In genomic region chr1:14635642-14636263, GRCm38 (mm10) we compare ENCODE assay signal across 9 mouse cellular contexts.
DNase-seq lines count a peak whose midpoint lies in the region; ATAC-seq and TF ChIP-seq lines count a peak whose summit lies in the region.
"Had no signal": no experiment of that assay in that cellular context is flagged by ENCODE, and none has a peak within 500 bp of the region (broad histone marks: within the 10 kb centered on the region; RNA-seq: fewer than 3 reads in every experiment).

No protein-coding gene starts in this region.

- H3K27ac ChIP-seq in forebrain, embryonic 14.5 days (ENCODE audit: low read depth, low read length), result no peak overlapping the region
- no peak overlapping the region for H3K27ac ChIP-seq in forebrain, embryonic 12.5 days
- H3K27ac ChIP-seq in limb, embryonic 14.5 days (replicated peaks; ENCODE audit: low read depth, low read length), result no peak overlapping the region
- no peak overlapping the region for H3K27ac ChIP-seq in thymus, adult 2 months (ENCODE audit: control insufficient read depth, insufficient read depth, low read length)

- no peak overlapping the region for H3K4me3 ChIP-seq in forebrain, embryonic 14.5 days (ENCODE audit: low read depth, low read length)
- H3K4me3 ChIP-seq in forebrain, embryonic 12.5 days (replicated peaks), result no peak overlapping the region
- H3K4me3 ChIP-seq in limb, embryonic 14.5 days (replicated peaks; ENCODE audit: low read length), result no peak overlapping the region
- no peak overlapping the region for H3K4me3 ChIP-seq in thymus, adult 2 months (ENCODE audit: control insufficient read depth, insufficient read depth, low read length)
- H3K4me3 ChIP-seq: myocyte had no signal

- no peaks in the 10 kb centered on the region for H3K36me3 ChIP-seq in forebrain, embryonic 14.5 days (ENCODE audit: control insufficient read depth, insufficient read depth, low read length)
- no peaks in the 10 kb centered on the region for H3K36me3 ChIP-seq in forebrain, embryonic 12.5 days (replicated peaks)
- no peaks in the 10 kb centered on the region for H3K36me3 ChIP-seq in limb, embryonic 14.5 days (ENCODE audit: control insufficient read depth, insufficient read depth, low read length)
- H3K36me3 ChIP-seq in thymus, adult 2 months (ENCODE audit: control insufficient read depth, insufficient read depth, low read length), result no peaks in the 10 kb centered on the region

- TF ChIP-seq CTCF in thymus, adult 2 months (IDR thresholded peaks at IDR 0.05; ENCODE audit: borderline replicate concordance, control insufficient read depth, extremely low read depth, insufficient read depth, low read length, poor library complexity), result no peak

- DNase-seq in forebrain, embryonic 14.5 days (ENCODE audit: low spot score), result peak; percentile 52
- DNase-seq in right cerebral cortex, adult 18-20 months, result peak; percentile 28
- no peak for DNase-seq in right cerebral cortex, postnatal 36 days (ENCODE audit: low spot score in 2 of 2)
- DNase-seq in hindlimb bud, embryonic 11.5 days (ENCODE audit: extremely low spot score, low read depth, low spot score), result peak; percentile 85
- DNase-seq in limb, embryonic 14.5 days (ENCODE audit: low spot score), result peak; percentile 16
- DNase-seq in thymus, adult 2 months, result no peak

- H3K4me2 ChIP-seq in forebrain, embryonic 14.5 days (ENCODE audit: low read length), result no peak overlapping the region
- no peak overlapping the region for H3K4me2 ChIP-seq in forebrain, embryonic 12.5 days
- H3K4me2 ChIP-seq in limb, embryonic 14.5 days (replicated peaks; ENCODE audit: low read depth, low read length, severe bottlenecking), result no peak overlapping the region

- WGBS in forebrain, embryonic 14.5 days, result 86% methylated on average over 5 of the region's 5 CpGs
- 78% methylated on average over 5 of the region's 5 CpGs for WGBS in forebrain, embryonic 12.5 days
- 11% methylated on average over 5 of the region's 5 CpGs for WGBS in limb, embryonic 14.5 days
- 87% methylated on average over 5 of the region's 5 CpGs for WGBS in thymus, adult 2 months

- no peaks in the 10 kb centered on the region for H3K4me1 ChIP-seq in forebrain, embryonic 14.5 days (ENCODE audit: control insufficient read depth, insufficient read depth, low read length)
- no peaks in the 10 kb centered on the region for H3K4me1 ChIP-seq in forebrain, embryonic 12.5 days
- H3K4me1 ChIP-seq in limb, embryonic 14.5 days (ENCODE audit: control insufficient read depth, insufficient read depth, low read length), result no peaks in the 10 kb centered on the region; the same call in 1 of the 2 replicates
- H3K4me1 ChIP-seq in thymus, adult 2 months (replicated peaks; ENCODE audit: control insufficient read depth, insufficient read depth, low read length), result no peaks in the 10 kb centered on the region

- H3K27me3 ChIP-seq in forebrain, embryonic 14.5 days (replicated peaks; ENCODE audit: control insufficient read depth, insufficient read depth, low read length), result no peaks in the 10 kb centered on the region
- no peaks in the 10 kb centered on the region for H3K27me3 ChIP-seq in forebrain, embryonic 12.5 days
- H3K27me3 ChIP-seq in limb, embryonic 14.5 days (ENCODE audit: control insufficient read depth, insufficient read depth, low read length), result no peaks in the 10 kb centered on the region
- H3K27me3 ChIP-seq in thymus, adult 2 months (ENCODE audit: control insufficient read depth, insufficient read depth, low read length), result no peaks in the 10 kb centered on the region

- no peaks in the 10 kb centered on the region for H3K9me3 ChIP-seq in forebrain, embryonic 14.5 days (replicated peaks; ENCODE audit: control insufficient read depth, low read length)
- no peaks in the 10 kb centered on the region for H3K9me3 ChIP-seq in forebrain, embryonic 12.5 days
- H3K9me3 ChIP-seq in limb, embryonic 14.5 days (ENCODE audit: control insufficient read depth, low read length), result no peaks in the 10 kb centered on the region

- no peak overlapping the region for H3K9ac ChIP-seq in forebrain, embryonic 14.5 days (ENCODE audit: low read length)
- no peak overlapping the region for H3K9ac ChIP-seq in forebrain, embryonic 12.5 days
- H3K9ac ChIP-seq in limb, embryonic 14.5 days (ENCODE audit: low read depth, low read length, severe bottlenecking), result no peak overlapping the region

- no peak for TF ChIP-seq POLR2A in limb, embryonic 14.5 days (IDR thresholded peaks at IDR 0.05; ENCODE audit: borderline replicate concordance, extremely low read depth, insufficient read depth, insufficient read length)
- TF ChIP-seq POLR2A in thymus, adult 2 months (IDR thresholded peaks at IDR 0.05; ENCODE audit: control insufficient read depth, extremely low read depth, insufficient read depth, low read length, poor library complexity), result no peak

- peak; percentile 55; the same call in 1 of the 2 replicates for ATAC-seq in forebrain, embryonic 14.5 days
- ATAC-seq in forebrain, embryonic 12.5 days (ENCODE audit: low FRiP score), result no peak
- ATAC-seq in limb, embryonic 14.5 days (ENCODE audit: low FRiP score, low read depth), result no peak
- no peak for ATAC-seq in monocyte, adult 5-6 weeks (replicated peaks; ENCODE audit: insufficient number of reproducible peaks, low FRiP score, low TSS enrichment, poor library complexity, severe bottlenecking)

Comparison
In these comparisons a context has a peak if more than half of its experiments do, and no peak if none do; other contexts are left out.
1. DNase-seq: peak in forebrain, embryonic 14.5 days (single experiment), right cerebral cortex, adult 18-20 months (single experiment), hindlimb bud, embryonic 11.5 days (single experiment) and limb, embryonic 14.5 days (single experiment); none in right cerebral cortex, postnatal 36 days (0 of 2) and thymus, adult 2 months (single experiment).